Comparison of ENCODE assay signal across 20 mouse cellular contexts in genomic region chr5:105526766-105527165, GRCm38 (mm10). TPM values are rescaled to one million over a fixed set of nuclear protein-coding genes. Genes with fewer than 3 reads are reported as not detected.
DNase-seq lines count a peak whose midpoint lies in the region; ATAC-seq and TF ChIP-seq lines count a peak whose summit lies in the region.
"Had no signal": no experiment of that assay in that cellular context is flagged by ENCODE, and none has a peak within 500 bp of the region (broad histone marks: within the 10 kb centered on the region; RNA-seq: fewer than 3 reads in every experiment).

No protein-coding gene starts in this region.

- H3K79me2 ChIP-seq in heart, adult 2 months (replicated peaks; ENCODE audit: control insufficient read depth, insufficient read depth, low read length) = peaks cover 6% of the 10 kb centered on the region; the same call in 1 of the 2 replicates

- no peaks in the 10 kb centered on the region for H3K27me3 ChIP-seq in heart, adult 2 months (ENCODE audit: control insufficient read depth, insufficient read depth, low read length)
- H3K27me3 ChIP-seq in heart, embryonic 14.5 days (ENCODE audit: control insufficient read depth, insufficient read depth, low read length) = no peaks in the 10 kb centered on the region
- H3K27me3 ChIP-seq in liver, embryonic 13.5 days = no peaks in the 10 kb centered on the region
- H3K27me3 ChIP-seq: embryonic facial prominence, embryonic 12.5 days had no signal

- no peak overlapping the region for H3K4me2 ChIP-seq in heart, embryonic 14.5 days (ENCODE audit: low read length)
- H3K4me2 ChIP-seq in liver, embryonic 13.5 days = peak overlapping the region; percentile 55; the same call in 1 of the 2 replicates
- H3K4me2 ChIP-seq: embryonic facial prominence, embryonic 12.5 days had no signal

- H3K9ac ChIP-seq in heart, adult 2 months (ENCODE audit: low read depth, low read length) = peak overlapping the region; percentile 56; the same call in 1 of the 2 replicates
- H3K9ac ChIP-seq in heart, embryonic 14.5 days (ENCODE audit: low read length) = no peak overlapping the region
- H3K9ac ChIP-seq in liver, embryonic 13.5 days = no peak overlapping the region
- H3K9ac ChIP-seq: embryonic facial prominence, embryonic 12.5 days had no signal

- ATAC-seq in heart, embryonic 14.5 days (ENCODE audit: insufficient number of reproducible peaks, insufficient read depth, low FRiP score, low read depth) = no peak
- no peak for ATAC-seq in liver, embryonic 13.5 days (ENCODE audit: low read depth)
- ATAC-seq: forebrain, embryonic 14.5 days; hindbrain, embryonic 16.5 days; intestine, postnatal 0 days; lung, postnatal 0 days had no signal

- peak overlapping the region; percentile 51 for H3K27ac ChIP-seq in brown adipose tissue, adult 24 weeks (replicated peaks; ENCODE audit: low read depth, low read length)
- H3K27ac ChIP-seq in heart, adult 2 months = peak overlapping the region; percentile 65
- peak overlapping the region; percentile 47 to 86 for H3K27ac ChIP-seq in heart, embryonic 14.5 days (replicated peaks in 1 of 2; ENCODE audit: control insufficient read depth in 1 of 2, insufficient read depth in 1 of 2, low read depth in 2 of 2, low read length in 2 of 2)
- peak overlapping the region; percentile 84 for H3K27ac ChIP-seq in liver, embryonic 13.5 days
- H3K27ac ChIP-seq: embryonic facial prominence, embryonic 12.5 days; kidney, postnatal 0 days had no signal

- peaks cover 17% of the 10 kb centered on the region; the same call in 1 of the 2 replicates for H3K4me1 ChIP-seq in brown adipose tissue, adult 24 weeks (ENCODE audit: control insufficient read depth, insufficient read depth, insufficient read length, low read length)
- peaks cover 31% of the 10 kb centered on the region for H3K4me1 ChIP-seq in heart, adult 2 months (ENCODE audit: control insufficient read depth, insufficient read depth, low read length)
- peaks cover 23 to 87% of the 10 kb centered on the region in 2 experiments for H3K4me1 ChIP-seq in heart, embryonic 14.5 days (ENCODE audit: control insufficient read depth in 2 of 2, insufficient read depth in 2 of 2, low read length in 2 of 2)
- peaks cover 86% of the 10 kb centered on the region for H3K4me1 ChIP-seq in liver, embryonic 13.5 days (replicated peaks)
- H3K4me1 ChIP-seq: embryonic facial prominence, embryonic 12.5 days had no signal

- TF ChIP-seq EP300 in heart, adult 2 months (IDR thresholded peaks at IDR 0.05; ENCODE audit: insufficient read depth, low read depth, low read length) = 0 out of 2 replicates have a peak, but pooled peaks have one; percentile 34

- H3K4me3 ChIP-seq in brown adipose tissue, adult 24 weeks (ENCODE audit: insufficient read depth, low read depth, low read length) = no peak overlapping the region
- H3K4me3 ChIP-seq in heart, adult 2 months = peak overlapping the region; percentile 8; the same call in 1 of the 2 replicates
- no peak overlapping the region for H3K4me3 ChIP-seq in heart, embryonic 14.5 days (ENCODE audit: control insufficient read depth in 1 of 2, insufficient read depth in 1 of 2, low read depth in 1 of 2, low read length in 2 of 2)
- H3K4me3 ChIP-seq in liver, embryonic 13.5 days (replicated peaks) = no peak overlapping the region
- H3K4me3 ChIP-seq: embryonic facial prominence, embryonic 12.5 days; myocyte had no signal

- WGBS in heart, adult 2 months = 42% methylated on average over 9 of the region's 9 CpGs
- 73% methylated on average over 9 of the region's 9 CpGs for WGBS in heart, embryonic 14.5 days
- 81% methylated on average over 9 of the region's 9 CpGs for WGBS in liver, embryonic 13.5 days (ENCODE audit: insufficient replicate concordance)

- no peaks in the 10 kb centered on the region for H3K9me3 ChIP-seq in heart, embryonic 14.5 days (ENCODE audit: control insufficient read depth, low read length)
- H3K9me3 ChIP-seq in liver, embryonic 13.5 days (replicated peaks) = no peaks in the 10 kb centered on the region
- H3K9me3 ChIP-seq: embryonic facial prominence, embryonic 12.5 days had no signal

- intact Hi-C loops in heart, adult 2 months (cut with DNase I) = loop anchor here (1.0 to 5.0 kb wide), 3 partner anchors 20 to 76 kb away; no protein-coding TSS in a partner anchor

- no peak for TF ChIP-seq POLR2A in heart, adult 2 months (IDR thresholded peaks at IDR 0.05; ENCODE audit: insufficient read depth, low read depth, low read length)

- no peak for TF ChIP-seq CTCF in heart, adult 2 months (IDR thresholded peaks at IDR 0.05)

- DNase-seq in heart, adult 2 months = peak; percentile 37 to 38
- DNase-seq in liver, embryonic 13.5 days = no peak
- DNase-seq in embryo, embryonic 9.5 days (ENCODE audit: extremely low spot score) = no peak
- no peak for DNase-seq in lung, postnatal 10 days
- no peak for DNase-seq in ovary, postnatal 14 days (ENCODE audit: low spot score)
- DNase-seq: adrenal gland, adult 8-10 months; gastrocnemius, postnatal 14 days; midbrain, embryonic 14.5 days; right cerebral cortex, postnatal 14 days; spleen, adult 18-20 months; thymus, postnatal 4 days had no signal

- H3K36me3 ChIP-seq in heart, adult 2 months (ENCODE audit: control insufficient read depth, insufficient read depth, low read length) = peaks cover 55% of the 10 kb centered on the region
- peaks cover 30% of the 10 kb centered on the region for H3K36me3 ChIP-seq in heart, embryonic 14.5 days (ENCODE audit: control insufficient read depth, insufficient read depth, low read length)
- peaks cover 32% of the 10 kb centered on the region for H3K36me3 ChIP-seq in liver, embryonic 13.5 days
- H3K36me3 ChIP-seq: embryonic facial prominence, embryonic 12.5 days had no signal

RNA-seq across cellular contexts. Expression of gene Lrrc8c, which starts 7.6 kb away (rescaled TPM):
- polyA plus RNA-seq in brown adipose tissue, adult 24 weeks (2012; ENCODE audit: insufficient read depth, insufficient read length, missing spikeins) = 3.0 and 3.7 TPM in 2 replicates
- 10 to 100 TPM; 19.7 to 35.5 TPM for total RNA-seq in heart, adult 2 months (2021)
- polyA plus RNA-seq in heart, adult 2 months (2012; rRNA removed) = 23.5 and 37.5 TPM in 2 replicates
- 21.7 and 29.9 TPM in 2 replicates for polyA plus RNA-seq in heart, embryonic 14.5 days (2014; fragmentation: Nextera tagmentation; extraction: Ambion mirVana)
- 17.5 and 23.2 TPM in 2 replicates for polyA plus RNA-seq in liver, embryonic 13.5 days (2015; fragmentation: Nextera tagmentation; extraction: Ambion mirVana)

Comparison
In these comparisons a context has a peak if more than half of its experiments do, and no peak if none do; other contexts are left out.
1. DNase-seq: peak in heart, adult 2 months (2 of 2); none in liver, embryonic 13.5 days (single experiment), embryo, embryonic 9.5 days (single experiment), lung, postnatal 10 days (single experiment) and ovary, postnatal 14 days (single experiment).
2. Peak in every context shown above with its lines, with median percentiles within 50 percentile points of each other: H3K27ac ChIP-seq.